Mouse (Mus musculus): ENCODE data around the gene Tbx20.

The Tbx20 gene

DNA sequence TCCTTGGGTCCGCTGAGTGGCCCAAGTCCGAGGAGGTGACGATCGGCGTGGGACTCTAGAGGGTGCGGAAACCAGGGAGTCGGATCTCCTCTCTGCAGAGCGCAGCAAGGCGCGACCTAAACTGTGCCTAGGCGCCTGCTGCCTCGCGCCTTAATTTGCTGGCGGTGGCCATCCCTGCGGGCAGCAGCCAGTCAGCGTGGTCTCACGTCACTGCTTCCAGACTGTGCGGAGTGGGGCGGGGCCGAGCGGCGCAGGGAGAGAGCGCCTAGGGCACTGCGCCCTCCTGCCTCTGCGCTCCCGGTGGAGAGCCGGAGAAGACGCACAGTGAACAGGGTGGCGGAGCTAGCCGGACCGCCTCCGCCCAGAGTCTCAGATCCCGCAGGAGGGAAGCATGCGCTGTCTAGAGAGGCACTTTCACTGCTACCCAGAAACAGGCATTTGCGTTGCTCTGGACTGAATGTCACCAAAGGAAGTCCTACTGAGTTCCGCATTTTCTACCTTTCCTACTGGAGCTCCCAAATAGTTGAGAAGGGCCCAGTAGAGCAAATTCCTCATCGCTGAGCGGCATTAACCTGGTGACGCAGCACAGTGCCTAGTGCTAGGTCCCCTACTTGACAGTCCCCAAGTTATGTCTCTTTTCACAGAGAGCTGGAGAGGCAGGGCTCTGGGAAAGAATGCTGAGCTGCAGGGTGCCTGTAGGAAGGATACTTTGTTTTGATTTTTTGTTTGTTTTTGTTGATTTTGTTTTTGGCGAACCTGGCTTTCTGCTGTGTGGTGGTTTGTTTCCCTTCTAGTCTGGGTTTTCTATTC lies at the start of gene Tbx20:
Tbx20 (minus strand) TSS at position 144 of the 810 bp plus-strand sequence.
- DNase-seq (ENCODE audit: low read depth, low spot score): no peak

GRCm38 (mm10) chr9:24818511-24818910 lies 44.4 kb upstream of the Tbx20 start:
- DNase-seq (ENCODE audit: low read depth, low spot score): no peak

- DNase-seq (ENCODE audit: low read depth, low spot score): no peak
Observed at GRCm38 (mm10) chr9:24812461-24812860, 38.4 kb upstream of the Tbx20 start.

- DNase-seq (ENCODE audit: low read depth, low spot score): no peak
Observed at GRCm38 (mm10) chr9:24792110-24792509, 18.0 kb upstream of the Tbx20 start.

- no peak for DNase-seq (ENCODE audit: low read depth, low spot score)
Observed at GRCm38 (mm10) chr9:24789396-24789795, 15.3 kb upstream of the Tbx20 start.

DNA sequence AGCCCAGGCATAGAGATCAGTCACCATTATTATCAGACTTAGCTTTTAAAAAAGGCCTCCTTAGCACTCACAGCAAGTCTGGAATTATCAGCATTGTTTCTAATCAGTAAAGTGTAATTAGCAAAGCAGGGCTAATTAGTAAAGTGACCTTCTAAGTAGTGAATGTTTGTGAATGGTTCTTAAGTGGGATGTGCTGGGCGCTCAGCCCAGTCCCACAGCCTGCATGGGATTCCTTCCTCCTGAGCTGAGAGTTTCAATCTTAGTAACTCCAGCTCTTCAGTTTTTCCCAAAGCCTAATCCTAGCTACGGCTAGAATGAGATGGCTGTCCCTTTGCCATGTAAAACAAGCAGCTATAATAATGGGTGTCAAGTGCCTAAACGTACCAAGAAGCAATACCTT lies 8.2 kb upstream of the Tbx20 start:
- no peak for DNase-seq (ENCODE audit: low read depth, low spot score)

GRCm38 (mm10) chr9:24780929-24781441 lies 6.9 kb upstream of the Tbx20 start:
- no peak for DNase-seq (ENCODE audit: low read depth, low spot score)

DNA sequence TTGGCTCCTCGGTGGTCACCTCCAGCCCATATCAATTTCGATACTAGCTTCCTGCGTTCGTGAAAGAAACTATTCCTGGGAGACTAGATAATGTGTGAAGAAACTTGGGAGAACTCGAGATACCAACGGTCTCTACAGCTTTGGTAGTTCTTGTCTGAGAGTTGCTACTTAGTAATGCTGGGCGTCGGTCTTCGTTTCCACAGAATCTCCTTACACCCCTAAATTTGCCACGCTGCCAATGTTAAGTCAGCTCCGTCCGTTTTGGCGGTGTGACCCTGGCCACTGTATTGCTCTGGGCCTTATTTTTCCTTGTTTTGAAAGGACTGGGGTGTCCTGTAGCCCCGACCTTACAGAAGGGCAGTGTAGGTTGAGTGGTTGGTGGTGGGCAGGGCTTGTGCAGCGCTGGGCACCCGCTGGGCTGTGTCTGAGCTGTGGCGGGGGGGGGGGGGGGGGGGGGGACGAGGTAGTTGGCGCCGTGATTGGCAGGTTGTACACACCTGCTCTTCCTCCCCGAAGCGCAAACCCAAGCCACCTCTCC lies 6.4 kb upstream of the Tbx20 start:
- no peak for DNase-seq (ENCODE audit: low read depth, low spot score)

DNA sequence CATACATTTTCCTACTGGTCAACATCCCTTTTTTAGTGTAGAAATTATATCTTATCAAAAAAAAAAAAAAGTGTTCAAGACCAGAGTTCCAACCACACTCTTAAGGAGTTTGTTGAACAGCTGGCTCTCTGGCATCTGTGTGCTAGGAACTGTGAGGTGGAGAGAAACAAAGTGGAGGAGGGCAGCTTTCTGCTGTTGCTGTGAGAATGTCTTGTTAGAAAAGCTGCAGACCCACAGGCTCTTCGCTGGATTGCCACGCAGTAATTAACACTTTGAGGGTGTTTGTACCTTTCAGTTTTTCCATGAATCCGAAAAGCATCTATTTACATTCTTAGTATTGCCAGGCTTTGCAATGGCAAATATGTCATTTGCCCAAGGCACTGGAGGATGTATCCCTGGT lies 5.9 kb upstream of the Tbx20 start:
- DNase-seq (ENCODE audit: low read depth, low spot score): no peak

GRCm38 (mm10) chr9:24778571-24778970 lies 4.5 kb upstream of the Tbx20 start:
- no peak for DNase-seq (ENCODE audit: low read depth, low spot score)

GRCm38 (mm10) chr9:24777961-24778360 lies 3.9 kb upstream of the Tbx20 start:
- no peak for DNase-seq (ENCODE audit: low read depth, low spot score)

- DNase-seq (ENCODE audit: low read depth, low spot score): no peak
Observed at GRCm38 (mm10) chr9:24777176-24777895, 3.2 kb upstream of the Tbx20 start.

DNA sequence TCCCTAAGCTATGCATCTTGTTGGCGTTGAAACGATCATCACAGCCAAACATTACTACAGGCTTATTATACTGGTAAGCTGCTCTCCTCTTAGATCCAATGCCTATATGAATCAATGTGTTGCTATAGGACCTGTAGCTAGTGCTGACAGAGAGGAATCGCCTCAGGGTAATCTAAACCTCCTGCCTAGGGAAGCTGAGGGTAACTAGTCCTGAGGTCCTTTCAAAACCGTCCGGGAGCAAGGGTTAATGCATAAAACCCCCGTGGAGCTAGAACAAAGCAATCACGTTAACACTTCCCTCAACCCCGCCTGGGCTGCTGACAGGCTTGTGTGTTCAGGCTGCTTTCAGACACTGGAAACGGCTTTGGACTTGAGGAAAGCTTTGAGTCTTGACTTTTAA lies 2.4 kb upstream of the Tbx20 start:
- DNase-seq (ENCODE audit: low read depth, low spot score): no peak

DNA sequence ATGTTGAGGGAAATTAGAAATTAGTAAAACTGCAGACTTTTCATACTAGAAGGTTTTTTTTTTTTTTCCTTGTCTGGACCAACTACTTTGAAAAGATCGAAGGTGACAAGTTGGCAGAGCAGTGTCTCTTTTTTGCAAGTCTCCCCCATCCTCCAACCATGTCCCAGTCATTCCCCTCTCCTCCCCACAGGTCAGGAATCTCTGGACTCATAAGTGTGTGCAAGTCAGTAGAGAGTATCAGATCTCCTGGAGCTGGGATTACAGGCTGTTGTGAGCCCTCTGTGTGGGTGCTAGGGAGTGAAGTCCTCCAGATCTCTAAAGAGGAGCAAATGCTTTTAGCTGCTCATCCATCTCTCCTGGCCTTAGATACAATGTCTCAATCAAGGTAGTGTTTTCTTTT lies 1.5 kb upstream of the Tbx20 start:
- no peak for DNase-seq (ENCODE audit: low read depth, low spot score)

DNA sequence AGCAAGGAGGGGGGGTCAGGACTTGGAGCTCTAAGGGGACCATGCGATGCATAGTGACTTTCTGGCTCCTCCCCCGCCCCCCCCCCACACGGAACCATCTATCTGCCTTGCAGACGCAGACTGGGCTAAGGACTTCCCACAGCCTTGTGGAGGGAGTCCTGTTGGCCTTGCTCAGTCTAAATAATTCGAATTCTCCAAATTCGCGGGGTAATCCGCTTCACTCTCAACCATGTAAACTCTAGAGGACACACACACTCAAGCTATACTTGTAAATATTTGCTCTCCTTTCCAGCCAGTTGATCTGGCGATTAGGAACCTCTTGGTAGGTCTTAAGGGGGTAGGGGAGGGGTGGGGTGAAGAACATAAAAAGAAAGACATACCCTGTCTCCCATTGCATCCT lies 898 bp upstream of the Tbx20 start:
- DNase-seq (ENCODE audit: low read depth, low spot score): no peak

DNA sequence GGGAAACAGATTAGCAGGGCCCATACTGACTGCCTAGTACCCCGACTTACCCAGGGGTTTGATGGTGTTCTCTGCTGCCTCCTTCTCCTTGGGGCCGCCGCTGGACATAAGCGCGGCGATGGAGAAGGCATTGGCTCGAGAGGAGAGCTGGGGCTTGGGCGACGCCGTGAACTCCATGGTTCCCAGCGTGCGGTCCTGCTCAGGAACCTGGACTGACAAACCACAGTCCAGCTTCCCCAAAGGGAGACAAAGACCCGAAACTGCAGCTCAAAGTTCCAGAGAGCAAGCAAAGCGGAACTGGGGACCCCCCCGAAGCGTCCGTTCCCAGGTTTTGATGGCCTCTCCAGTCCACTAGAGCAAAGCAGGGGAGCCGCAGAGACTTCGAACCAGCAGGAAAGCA lies 434 bp downstream of the Tbx20 start:
- no peak for DNase-seq (ENCODE audit: low read depth, low spot score)

DNA sequence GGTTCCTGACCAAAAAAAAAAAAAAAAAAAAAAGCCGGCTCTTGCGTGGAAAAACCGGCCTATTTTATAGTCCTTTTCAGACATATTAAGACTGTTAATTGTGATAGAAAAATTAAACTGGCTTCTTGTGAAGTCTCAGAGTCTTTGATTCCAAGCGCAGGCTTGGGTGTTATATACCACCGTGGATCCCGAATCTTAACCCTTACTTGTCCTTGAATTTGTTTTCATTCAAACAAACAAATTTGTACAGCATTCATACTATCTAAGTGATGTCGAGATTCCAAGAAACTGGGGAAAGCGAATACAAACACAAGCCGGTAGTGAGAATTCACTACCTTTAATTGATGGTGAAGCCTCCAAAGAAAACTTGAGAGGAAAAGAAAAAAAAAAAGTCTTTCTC lies 932 bp downstream of the Tbx20 start:
- DNase-seq (ENCODE audit: low read depth, low spot score): no peak

GRCm38 (mm10) chr9:24772431-24773120 lies 1.5 kb downstream of the Tbx20 start:
- no peak for DNase-seq (ENCODE audit: low read depth, low spot score)

DNA sequence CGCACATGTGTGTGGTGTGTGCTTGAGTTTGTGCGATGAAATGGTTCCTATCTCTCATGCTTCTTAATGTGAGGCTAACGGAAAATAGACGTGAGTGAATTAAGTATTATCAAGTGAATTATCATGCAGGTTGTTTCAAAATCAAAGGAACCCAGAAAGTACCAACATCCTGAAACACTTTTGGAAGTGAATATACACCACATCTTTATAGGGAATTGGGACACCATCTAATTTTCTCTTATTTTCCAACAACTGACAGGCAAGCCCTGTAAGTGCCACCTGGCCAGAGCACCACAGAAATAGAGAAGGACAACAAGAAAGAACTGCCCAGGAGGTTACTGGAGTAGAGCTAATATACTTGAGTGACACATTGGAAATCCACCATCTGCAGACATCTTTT lies 2.4 kb downstream of the Tbx20 start:
- no peak for DNase-seq (ENCODE audit: low read depth, low spot score)

DNA sequence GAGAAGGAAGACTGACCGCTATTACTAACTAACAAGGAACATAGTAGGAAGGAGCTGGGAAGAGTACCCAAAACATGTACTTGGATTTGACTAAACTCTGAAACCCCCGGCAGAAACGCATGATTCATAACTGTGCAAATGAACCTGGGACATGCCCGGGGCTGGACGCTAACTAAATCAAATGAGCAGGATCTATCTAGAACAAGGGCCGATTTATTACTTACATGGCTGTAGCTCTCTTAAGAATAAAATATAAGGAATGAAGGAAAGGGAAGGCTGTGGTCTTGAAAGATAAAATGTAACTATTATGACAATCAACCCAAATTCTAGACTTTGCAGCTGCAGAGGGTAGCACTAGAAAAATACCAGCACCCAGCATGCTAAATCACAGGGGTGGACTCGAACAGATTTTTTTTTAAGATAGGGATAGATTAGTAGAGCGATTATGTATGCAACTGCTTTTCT lies 3.1 kb downstream of the Tbx20 start:
- DNase-seq (ENCODE audit: low read depth, low spot score): no peak

DNA sequence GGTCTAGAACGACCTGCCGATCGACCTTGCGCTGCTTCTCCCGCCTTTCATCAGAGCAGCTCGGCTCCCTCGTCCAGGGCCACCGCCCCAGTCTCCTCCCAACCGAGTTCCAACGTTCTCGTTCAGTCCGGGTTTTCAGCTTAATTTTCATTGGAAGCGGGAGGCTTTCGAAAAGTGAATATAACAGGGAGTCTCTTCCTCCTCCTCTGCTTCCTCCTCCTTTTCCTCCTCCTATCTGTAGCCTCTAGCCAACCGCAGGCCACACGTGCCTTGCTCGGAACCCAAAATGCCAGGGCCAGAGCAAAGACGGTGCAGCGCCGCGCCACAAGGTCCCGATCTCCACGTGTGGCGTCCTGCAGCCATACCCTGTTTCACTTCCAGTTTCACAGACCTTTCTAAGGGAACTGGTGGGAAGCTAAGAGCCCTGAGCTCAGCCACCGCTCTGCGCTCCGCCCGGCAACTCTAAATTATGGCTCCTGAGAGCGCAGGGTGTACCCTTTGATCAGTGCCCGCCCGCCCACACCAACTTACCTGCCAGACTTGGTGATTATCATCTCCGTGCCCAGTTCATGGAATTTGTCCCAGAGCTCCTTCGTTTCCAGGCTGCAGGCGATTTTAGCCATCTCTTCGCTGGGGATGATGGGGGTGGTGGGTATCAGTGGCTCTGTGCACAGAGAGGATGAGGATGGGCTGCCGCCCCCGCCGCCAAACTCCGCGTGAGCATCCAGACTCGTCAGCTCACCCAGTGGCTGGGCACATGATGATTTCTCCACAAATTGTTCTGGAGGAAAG lies 3.8 kb downstream of the Tbx20 start:
- DNase-seq (ENCODE audit: low read depth, low spot score): no peak

Data from brain, embryonic 18.5 days (tissue).